Mouse (Mus musculus): ENCODE results near the gene Zfp108. TPM values are rescaled to one million over a fixed set of nuclear protein-coding genes. Genes with fewer than 3 reads are reported as not detected.

The Zfp108 gene
- polyA plus RNA-seq, 1 experiment from 2014 or later = 3.2 TPM

DNA sequence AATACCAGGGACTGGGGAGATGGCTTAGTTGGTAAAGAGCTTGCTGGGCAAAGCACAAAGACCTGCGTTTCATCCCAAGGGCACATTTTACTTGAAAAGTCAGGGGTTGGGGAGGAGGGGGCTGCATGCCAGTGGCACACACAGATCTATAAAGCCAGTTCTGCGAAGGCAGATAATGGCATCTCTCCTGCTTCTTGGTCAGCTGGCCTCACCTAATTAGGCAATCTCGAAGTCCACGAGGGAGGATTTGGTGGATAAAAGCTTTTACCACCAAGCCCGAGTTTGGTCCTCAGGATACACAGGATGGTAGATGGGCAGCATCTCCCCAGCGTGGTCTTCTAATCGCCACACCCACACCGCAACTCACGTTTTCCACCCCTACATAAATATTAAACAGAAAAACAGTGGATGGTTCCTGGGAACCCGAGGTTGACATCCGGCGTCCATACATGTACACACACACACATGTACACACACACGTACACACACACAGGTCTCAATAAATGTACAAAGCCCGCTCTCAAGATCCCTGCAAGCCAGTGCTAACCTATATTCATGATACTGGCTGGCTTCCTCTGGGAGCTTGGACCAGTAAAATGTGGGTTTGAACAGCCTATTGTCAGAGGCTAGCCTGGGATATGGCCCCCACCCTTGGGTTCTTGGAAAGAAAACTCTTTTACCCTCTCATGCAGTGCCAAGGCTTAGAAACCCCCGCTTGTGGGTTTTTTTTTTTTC, 42.9 kb downstream of the Zfp108 start:
- H3K36me3 ChIP-seq (ENCODE audit: insufficient read depth, low read length) = peaks cover 33% of the 10 kb centered on the region
- no peaks in the 10 kb centered on the region for H3K27me3 ChIP-seq (ENCODE audit: insufficient read depth, low read length)
- H3K4me1 ChIP-seq (replicated peaks; ENCODE audit: insufficient read depth, low read length) = 0 out of 2 replicates have a peak, but pooled peaks cover 3% of the 10 kb centered on the region
- ATAC-seq (replicated peaks; ENCODE audit: low FRiP score, low read depth) (no peak), DNase-seq (ENCODE audit: low spot score) (no peak)
- H3K9me3 ChIP-seq (replicated peaks; ENCODE audit: low read length) = no peaks in the 10 kb centered on the region
- 93% methylated on average over 15 of the region's 15 CpGs for WGBS
- no peak overlapping the region for H3K4me2 ChIP-seq (ENCODE audit: low read length)
- no peak overlapping the region for H3K4me3 ChIP-seq (replicated peaks; ENCODE audit: low read depth, low read length)
- no peak for TF ChIP-seq CTCF (IDR thresholded peaks at IDR 0.05; ENCODE audit: low read depth)
- no peak overlapping the region for H3K9ac ChIP-seq (ENCODE audit: low read depth, low read length)
- no peak overlapping the region for H3K27ac ChIP-seq

DNA sequence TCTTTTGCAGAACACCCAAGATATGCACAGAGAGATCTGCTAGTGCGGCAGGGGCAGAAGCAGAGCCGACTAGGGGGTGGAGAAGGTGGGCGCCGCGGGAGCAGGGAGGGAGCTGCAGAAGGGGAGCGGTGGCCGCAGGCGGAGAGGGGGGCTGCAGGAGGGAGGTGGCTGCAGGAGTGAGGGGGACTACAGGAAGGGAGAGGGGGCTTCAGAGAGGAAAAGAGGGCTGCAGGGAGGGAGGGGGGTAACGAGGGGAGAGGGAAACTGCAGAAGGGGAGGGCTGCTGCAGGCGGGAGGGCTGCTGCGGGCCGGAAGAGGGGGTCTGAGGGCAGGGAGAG, 44.0 kb downstream of the Zfp108 start:
- DNase-seq (ENCODE audit: low spot score) (no peak), ATAC-seq (replicated peaks; ENCODE audit: low FRiP score, low read depth) (no peak)
- 0% methylated on average over 12 of the region's 12 CpGs for WGBS
- peaks cover 35% of the 10 kb centered on the region for H3K36me3 ChIP-seq (ENCODE audit: insufficient read depth, low read length)
- H3K9me3 ChIP-seq (replicated peaks; ENCODE audit: low read length) = no peaks in the 10 kb centered on the region
- H3K4me2 ChIP-seq (ENCODE audit: low read length) = peak overlapping the region; percentile 88
- H3K9ac ChIP-seq (ENCODE audit: low read depth, low read length) = peak overlapping the region; percentile 75
- H3K27ac ChIP-seq = peak overlapping the region; percentile 91
- H3K27me3 ChIP-seq (ENCODE audit: insufficient read depth, low read length) = no peaks in the 10 kb centered on the region
- H3K4me1 ChIP-seq (replicated peaks; ENCODE audit: insufficient read depth, low read length) = 0 out of 2 replicates have a peak, but pooled peaks cover 3% of the 10 kb centered on the region
- TF ChIP-seq CTCF (IDR thresholded peaks at IDR 0.05; ENCODE audit: low read depth) = no peak
- H3K4me3 ChIP-seq (replicated peaks; ENCODE audit: low read depth, low read length) = peak overlapping the region; percentile 76

DNA sequence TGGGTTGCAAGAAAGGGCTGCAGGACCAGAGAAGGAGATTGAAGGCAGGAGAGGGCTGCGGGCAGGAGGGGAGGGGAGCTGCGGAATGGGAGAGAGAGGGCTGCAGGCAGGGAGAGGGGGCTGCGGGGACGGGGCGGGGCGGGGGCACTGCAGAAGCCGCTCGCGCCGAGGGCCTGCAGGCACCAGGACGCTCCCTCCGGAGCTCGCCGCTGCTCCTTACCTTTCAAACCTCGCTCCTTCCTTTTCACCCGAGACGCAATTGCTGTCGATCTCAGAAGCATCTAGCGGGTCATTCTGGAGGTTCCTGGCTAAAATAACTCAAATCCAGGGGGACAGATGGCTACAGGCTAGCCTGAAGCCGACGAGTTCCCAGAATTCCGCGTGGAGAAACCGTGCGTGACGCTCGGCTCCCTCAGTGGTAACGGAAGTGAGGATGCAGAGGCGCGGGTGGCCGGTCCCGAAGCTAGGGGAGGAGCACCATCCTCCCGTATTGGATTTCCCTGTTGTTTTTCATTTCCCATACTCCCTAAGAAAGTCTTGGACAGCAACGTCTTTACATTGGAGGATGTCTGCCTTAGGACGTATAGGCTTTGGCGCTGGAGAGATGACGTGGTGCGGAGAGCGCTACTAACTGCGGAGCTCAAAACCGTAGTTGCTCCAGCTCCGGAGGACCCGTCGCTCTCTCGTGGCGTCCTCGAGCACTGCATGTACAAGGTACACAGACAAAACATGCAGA, 44.5 kb downstream of the Zfp108 start:
- peak; percentile 92 for ATAC-seq (replicated peaks; ENCODE audit: low FRiP score, low read depth)
- under 1% methylated on average over 45 of the region's 47 CpGs for WGBS
- peak; percentile 95 for DNase-seq (ENCODE audit: low spot score)
- H3K4me2 ChIP-seq (ENCODE audit: low read length) = peak overlapping the region; percentile 88
- H3K9ac ChIP-seq (ENCODE audit: low read depth, low read length) = peak overlapping the region; percentile 75
- H3K9me3 ChIP-seq (replicated peaks; ENCODE audit: low read length) = no peaks in the 10 kb centered on the region
- H3K4me3 ChIP-seq (replicated peaks; ENCODE audit: low read depth, low read length) = peak overlapping the region; percentile 76
- no peaks in the 10 kb centered on the region for H3K27me3 ChIP-seq (ENCODE audit: insufficient read depth, low read length)
- H3K27ac ChIP-seq = peak overlapping the region; percentile 91
- H3K4me1 ChIP-seq (replicated peaks; ENCODE audit: insufficient read depth, low read length) = 0 out of 2 replicates have a peak, but pooled peaks cover 3% of the 10 kb centered on the region
- peak; percentile 62 for TF ChIP-seq CTCF (IDR thresholded peaks at IDR 0.05; ENCODE audit: low read depth)
- peaks cover 32% of the 10 kb centered on the region for H3K36me3 ChIP-seq (ENCODE audit: insufficient read depth, low read length)

DNA sequence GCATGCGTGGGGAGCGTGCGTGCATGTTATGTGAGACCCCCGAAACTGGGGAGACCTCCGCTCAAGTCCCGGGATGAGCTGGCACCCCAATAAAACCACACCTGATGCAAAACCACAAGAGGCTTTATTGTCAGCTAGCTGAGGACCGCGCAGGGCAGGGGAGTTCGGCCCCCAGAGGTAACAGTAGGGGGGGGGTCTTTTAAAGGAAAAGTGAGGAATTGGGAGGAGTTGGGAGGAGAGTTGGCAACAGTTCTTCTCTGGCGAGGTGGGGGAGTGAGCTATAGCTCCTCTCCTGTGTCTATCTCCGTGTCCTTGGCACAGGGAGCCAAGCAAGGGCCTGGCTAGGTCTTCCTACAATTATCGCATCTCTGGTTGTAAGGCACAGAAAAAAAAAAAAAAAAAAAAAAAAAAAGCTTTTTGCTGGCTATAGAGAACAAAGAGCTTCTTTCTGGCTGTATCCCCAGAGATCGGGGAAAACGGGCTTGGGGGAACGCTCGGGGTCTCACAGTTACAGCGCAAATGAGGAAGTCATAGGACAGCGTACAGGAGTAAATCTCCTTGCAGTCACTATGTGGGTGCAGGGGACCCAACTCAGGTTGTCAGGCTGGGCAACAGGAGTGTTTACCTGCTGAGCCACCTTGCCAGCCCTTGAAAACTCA, 45.4 kb downstream of the Zfp108 start:
- 0 out of 2 replicates have a peak, but pooled peaks cover 3% of the 10 kb centered on the region for H3K4me1 ChIP-seq (replicated peaks; ENCODE audit: insufficient read depth, low read length)
- H3K4me2 ChIP-seq (ENCODE audit: low read length) = peak overlapping the region; percentile 88
- WGBS = 2% methylated on average over 18 of the region's 18 CpGs
- H3K9me3 ChIP-seq (replicated peaks; ENCODE audit: low read length) = no peaks in the 10 kb centered on the region
- peaks cover 24% of the 10 kb centered on the region for H3K36me3 ChIP-seq (ENCODE audit: insufficient read depth, low read length)
- peak overlapping the region; percentile 54; the same call in 1 of the 2 replicates for H3K9ac ChIP-seq (ENCODE audit: low read depth, low read length)
- H3K27ac ChIP-seq = no peak overlapping the region; the same call in 1 of the 2 replicates
- peak; percentile 47 for DNase-seq (ENCODE audit: low spot score)
- no peak for TF ChIP-seq CTCF (IDR thresholded peaks at IDR 0.05; ENCODE audit: low read depth)
- no peaks in the 10 kb centered on the region for H3K27me3 ChIP-seq (ENCODE audit: insufficient read depth, low read length)
- H3K4me3 ChIP-seq (replicated peaks; ENCODE audit: low read depth, low read length) = peak overlapping the region; percentile 76
- ATAC-seq (replicated peaks; ENCODE audit: low FRiP score, low read depth) = peak; percentile 6; the same call in 1 of the 2 replicates

DNA sequence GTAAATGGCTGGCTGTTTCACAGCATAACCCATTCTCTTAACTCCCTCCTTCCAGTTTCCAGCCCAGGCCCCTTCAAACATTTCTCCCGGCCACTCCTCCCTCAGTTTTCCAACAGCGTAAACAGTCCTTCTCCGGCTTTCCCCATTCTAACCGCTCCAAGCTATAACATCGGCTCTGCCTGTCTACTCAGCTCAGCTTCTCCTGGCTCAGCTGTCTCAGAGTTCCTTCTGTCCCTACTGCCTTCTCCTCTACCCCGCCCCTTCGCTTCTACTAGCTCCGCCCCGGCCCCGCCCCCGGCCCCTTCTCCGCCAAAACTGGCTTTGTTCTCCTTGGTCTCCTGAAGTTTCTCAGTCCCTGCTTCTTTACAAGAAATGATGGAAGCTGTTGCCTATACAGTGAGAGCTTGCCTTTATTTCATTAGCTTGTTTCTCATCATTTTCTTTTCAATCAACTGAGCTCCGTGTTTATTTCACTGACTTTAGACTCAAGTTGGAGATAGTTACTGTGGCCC, 46.2 kb downstream of the Zfp108 start, which contains the start of gene Zfp61:
TSS of gene Zfp61 (minus strand) at position 462 of the 512 bp plus-strand sequence.
- 1% methylated on average over 13 of the region's 13 CpGs for WGBS
- no peak for TF ChIP-seq CTCF (IDR thresholded peaks at IDR 0.05; ENCODE audit: low read depth)
- H3K9me3 ChIP-seq (replicated peaks; ENCODE audit: low read length) = no peaks in the 10 kb centered on the region
- H3K4me2 ChIP-seq (ENCODE audit: low read length) = peak within 1 kb of the TSS; percentile 88
- H3K9ac ChIP-seq (ENCODE audit: low read depth, low read length) = peak within 1 kb of the TSS; percentile 54; the same call in 1 of the 2 replicates
- H3K27me3 ChIP-seq (ENCODE audit: insufficient read depth, low read length) = no peaks in the 10 kb centered on the region
- DNase-seq (ENCODE audit: low spot score) (peak; percentile 92), ATAC-seq (replicated peaks; ENCODE audit: low FRiP score, low read depth) (peak; percentile 57; the same call in 1 of the 2 replicates)
- H3K36me3 ChIP-seq (ENCODE audit: insufficient read depth, low read length) = peaks cover 16% of the 10 kb centered on the region; the same call in 1 of the 2 replicates
- 0 out of 2 replicates have a peak, but pooled peaks cover 3% of the 10 kb centered on the region for H3K4me1 ChIP-seq (replicated peaks; ENCODE audit: insufficient read depth, low read length)
- H3K27ac ChIP-seq = peak within 1 kb of the TSS; percentile 47; the same call in 1 of the 2 replicates
- H3K4me3 ChIP-seq (replicated peaks; ENCODE audit: low read depth, low read length) = peak within 1 kb of the TSS; percentile 76

Other genes starting within 250 kb of the Zfp108 start
- not detected in 2 replicates for gene Vmn1r183, start 201.5 kb upstream of the Zfp108 start, polyA plus RNA-seq (2015; fragmentation: Nextera tagmentation; extraction: Ambion mirVana)
- 12.1 and 13.6 TPM in 2 replicates for gene Zfp180, start 172.9 kb upstream of the Zfp108 start, polyA plus RNA-seq (2015; fragmentation: Nextera tagmentation; extraction: Ambion mirVana)
- gene Zfp112, start 142.5 kb upstream of the Zfp108 start, polyA plus RNA-seq (2015; fragmentation: Nextera tagmentation; extraction: Ambion mirVana) = 4.5 and 4.6 TPM in 2 replicates
- gene Zfp235, start 120.6 kb upstream of the Zfp108 start, polyA plus RNA-seq (2015; fragmentation: Nextera tagmentation; extraction: Ambion mirVana) = 12.4 and 13.3 TPM in 2 replicates
- 2.2 and 2.4 TPM in 2 replicates for gene Zfp114, start 79.7 kb upstream of the Zfp108 start, polyA plus RNA-seq (2015; fragmentation: Nextera tagmentation; extraction: Ambion mirVana)
- 6.3 and 7.4 TPM in 2 replicates for gene Zfp111, start 43.4 kb upstream of the Zfp108 start, polyA plus RNA-seq (2015; fragmentation: Nextera tagmentation; extraction: Ambion mirVana)
- 2.2 and 2.5 TPM in 2 replicates for gene Zfp109, start 17.2 kb upstream of the Zfp108 start, polyA plus RNA-seq (2015; fragmentation: Nextera tagmentation; extraction: Ambion mirVana)
- gene Zfp93, start 15.6 kb downstream of the Zfp108 start, polyA plus RNA-seq (2015; fragmentation: Nextera tagmentation; extraction: Ambion mirVana) = 7.5 and 8.9 TPM in 2 replicates
- gene Zfp61, start 46.4 kb downstream of the Zfp108 start, polyA plus RNA-seq (2015; fragmentation: Nextera tagmentation; extraction: Ambion mirVana) = 22.9 and 24.6 TPM in 2 replicates
- 9.8 and 10.0 TPM in 2 replicates for gene Zfp94, start 61.9 kb downstream of the Zfp108 start, polyA plus RNA-seq (2015; fragmentation: Nextera tagmentation; extraction: Ambion mirVana)
- gene Tescl, start 79.1 kb downstream of the Zfp108 start, polyA plus RNA-seq (2015; fragmentation: Nextera tagmentation; extraction: Ambion mirVana) = 0.27 and 0.45 TPM in 2 replicates
- not detected in 2 replicates for gene Lypd5, start 94.4 kb downstream of the Zfp108 start, polyA plus RNA-seq (2015; fragmentation: Nextera tagmentation; extraction: Ambion mirVana)
- gene Kcnn4, start 115.5 kb downstream of the Zfp108 start, polyA plus RNA-seq (2015; fragmentation: Nextera tagmentation; extraction: Ambion mirVana) = 8.0 and 9.6 TPM in 2 replicates
- gene Smg9, start 144.8 kb downstream of the Zfp108 start, polyA plus RNA-seq (2015; fragmentation: Nextera tagmentation; extraction: Ambion mirVana) = 20.6 and 20.8 TPM in 2 replicates
- gene Irgc1, start 197.5 kb downstream of the Zfp108 start, polyA plus RNA-seq (2015; fragmentation: Nextera tagmentation; extraction: Ambion mirVana) = not detected in 2 replicates
- gene Plaur, start 207.7 kb downstream of the Zfp108 start, polyA plus RNA-seq (2015; fragmentation: Nextera tagmentation; extraction: Ambion mirVana) = 11.5 and 15.9 TPM in 2 replicates
- gene Cadm4, start 227.2 kb downstream of the Zfp108 start, polyA plus RNA-seq (2015; fragmentation: Nextera tagmentation; extraction: Ambion mirVana) = 7.1 and 8.2 TPM in 2 replicates

Data from kidney, postnatal 0 days (tissue).